Mouse (Mus musculus): Measurements from ENCODE around the gene 2900026A02Rik.

GRCm38 (mm10) chr5:113086439-113086838, 134.6 kb downstream of the 2900026A02Rik start:
- TF ChIP-seq GATA1 (IDR thresholded peaks at IDR 0.05; ENCODE audit: low read length) (no peak), TAL1 (IDR thresholded peaks at IDR 0.05; ENCODE audit: low read length) (no peak)
